Mouse (Mus musculus) CH12.LX (cell line): ENCODE results near the gene Casp7. TPM values are rescaled to one million over a fixed set of nuclear protein-coding genes. Genes with fewer than 3 reads are reported as not detected.

Experiments
- DNase-seq: peaks from one replicate; pipeline ENCODE4 v3.0.0-alpha.2; 2013; ENCODE audit errors: extremely low read depth
- H3K27ac ChIP-seq: 2 replicates; pipeline ENCODE4 v1.5.1; 2012; ENCODE audit warnings: low read depth, mild to moderate bottlenecking, control low read depth, moderate library complexity; ENCODE audit not compliant: insufficient read depth
- H3K27me3 ChIP-seq: replicated peaks from 2 replicates; pipeline ENCODE3; 2012; ENCODE audit warnings: inconsistent platforms
- H3K36me3 ChIP-seq, 2 experiments: replicated peaks in 1 of 2; 2 replicates each; pipeline versions ENCODE3 to v1.6.1; 2012; ENCODE audit warnings: inconsistent platforms in 1 of 2, low read length in 1 of 2, mild to moderate bottlenecking in 1 of 2, mixed read lengths in 1 of 2, moderate library complexity in 1 of 2; ENCODE audit not compliant: control insufficient read depth in 1 of 2, insufficient read depth in 1 of 2
- H3K4me1 ChIP-seq, 2 experiments: 2 replicates each; pipeline ENCODE4 v1.6.1; 2012; ENCODE audit warnings: inconsistent platforms in 1 of 2, moderate library complexity in 1 of 2; ENCODE audit not compliant: insufficient read depth in 2 of 2, control insufficient read depth in 1 of 2
- H3K4me2 ChIP-seq: 2 replicates; pipeline ENCODE4 v1.6.1; 2012; ENCODE audit warnings: low read depth, mild to moderate bottlenecking, control low read depth; ENCODE audit not compliant: poor library complexity, insufficient read depth, severe bottlenecking
- H3K4me3 ChIP-seq, 3 experiments: fragments of 150-350 bp in 1 of 3; sonication (generic) in 1 of 3; replicated peaks in 1 of 3; 2 replicates each; pipeline versions ENCODE3 to v1.5.1; 2011 to 2012; ENCODE audit warnings: low read depth in 2 of 3, low read length in 2 of 3, mild to moderate bottlenecking in 2 of 3, moderate library complexity in 2 of 3, control low read depth in 1 of 3, improper control_type of control experiment in 1 of 3, inconsistent platforms in 1 of 3, mixed read lengths in 1 of 3; ENCODE audit not compliant: poor library complexity in 1 of 3
- H3K79me2 ChIP-seq: replicated peaks from 2 replicates; pipeline ENCODE4 v1.6.1; 2012; ENCODE audit warnings: mild to moderate bottlenecking, moderate library complexity; ENCODE audit not compliant: control insufficient read depth, poor library complexity, insufficient read depth, severe bottlenecking; ENCODE audit errors: extremely low read depth
- H3K9ac ChIP-seq: 2 replicates; pipeline ENCODE4 v1.6.1; 2012; ENCODE audit warnings: low read depth, mild to moderate bottlenecking, control low read depth, moderate library complexity; ENCODE audit not compliant: insufficient read depth
- H3K9me3 ChIP-seq: replicated peaks from 2 replicates; pipeline ENCODE3; 2012; ENCODE audit warnings: low read length, inconsistent platforms, mixed read lengths
- CHD1 ChIP-seq: IDR thresholded peaks from 2 replicates; pipeline ENCODE4 v1.6.1; 2012; ENCODE audit warnings: low read depth, low read length, improper control_type of control experiment, inconsistent platforms
- CTCF ChIP-seq, 2 experiments: IDR thresholded peaks in 1 of 2; conservative IDR thresholded peaks in 1 of 2; 2 replicates each; pipeline ENCODE4 v1.5.1; 2011 to 2012; ENCODE audit warnings: low read depth in 2 of 2, low read length in 2 of 2, improper control_type of control experiment in 1 of 2, inconsistent platforms in 1 of 2, mild to moderate bottlenecking in 1 of 2, moderate library complexity in 1 of 2
- ELF1 ChIP-seq: IDR thresholded peaks from 2 replicates; pipeline ENCODE4 v1.6.1; 2014; ENCODE audit warnings: low read depth, mild to moderate bottlenecking, inconsistent platforms, low read length, improper control_type of control experiment
- EP300 ChIP-seq: IDR thresholded peaks from 2 replicates; pipeline ENCODE4 v1.6.1; 2011; ENCODE audit warnings: low read length, improper control_type of control experiment
- ETS1 ChIP-seq: conservative IDR thresholded peaks from 2 replicates; pipeline ENCODE4 v1.6.1; 2012; ENCODE audit warnings: low read depth, mild to moderate bottlenecking, inconsistent platforms, low read length, improper control_type of control experiment, moderate library complexity
- GABPA ChIP-seq: IDR thresholded peaks from 2 replicates; pipeline ENCODE4 v1.6.1; 2012; ENCODE audit warnings: low read depth, low read length, improper control_type of control experiment, inconsistent platforms; ENCODE audit not compliant: insufficient replicate concordance
- JUN ChIP-seq: IDR thresholded peaks from 2 replicates; pipeline ENCODE4 v1.6.1; 2011; ENCODE audit warnings: low read depth, mild to moderate bottlenecking, low read length, improper control_type of control experiment, moderate library complexity; ENCODE audit not compliant: insufficient read depth
- MAFK ChIP-seq: IDR thresholded peaks from 2 replicates; pipeline ENCODE4 v1.6.1; 2011; ENCODE audit warnings: low read length, improper control_type of control experiment; ENCODE audit not compliant: insufficient replicate concordance
- MAX ChIP-seq: IDR thresholded peaks from 2 replicates; pipeline ENCODE4 v1.6.1; 2011; ENCODE audit warnings: low read length, improper control_type of control experiment
- MEF2A ChIP-seq: IDR thresholded peaks from 2 replicates; pipeline ENCODE4 v1.6.1; 2014; ENCODE audit warnings: low read depth, mild to moderate bottlenecking, inconsistent platforms, low read length, improper control_type of control experiment, borderline replicate concordance
- MYC ChIP-seq: IDR thresholded peaks from 2 replicates; pipeline ENCODE4 v1.6.1; 2011; ENCODE audit warnings: low read depth, mild to moderate bottlenecking, improper control_type of control experiment, low read length
- NRF1 ChIP-seq: IDR thresholded peaks from 2 replicates; pipeline ENCODE4 v1.6.1; 2014; ENCODE audit warnings: low read depth, mild to moderate bottlenecking, inconsistent platforms, low read length, improper control_type of control experiment, moderate library complexity
- POLR2A ChIP-seq: IDR thresholded peaks from 2 replicates; pipeline ENCODE4 v1.6.1; 2011; ENCODE audit warnings: low read depth, mild to moderate bottlenecking, improper control_type of control experiment, low read length
- RAD21 ChIP-seq: IDR thresholded peaks from 2 replicates; pipeline ENCODE4 v1.6.1; 2011; ENCODE audit warnings: low read depth, mild to moderate bottlenecking, low read length, improper control_type of control experiment, moderate library complexity
- SIN3A ChIP-seq: IDR thresholded peaks from 2 replicates; pipeline ENCODE4 v1.6.1; 2012; ENCODE audit warnings: low read length, improper control_type of control experiment, inconsistent platforms
- SMC3 ChIP-seq: IDR thresholded peaks from 2 replicates; pipeline ENCODE4 v1.6.1; 2011; ENCODE audit warnings: low read depth, low read length, improper control_type of control experiment
- TBP ChIP-seq: conservative IDR thresholded peaks from 2 replicates; pipeline ENCODE4 v1.6.1; 2011; ENCODE audit warnings: low read depth, low read length, improper control_type of control experiment
- TCF12 ChIP-seq: IDR thresholded peaks from 2 replicates; pipeline ENCODE4 v1.6.1; 2014; ENCODE audit warnings: low read depth, mild to moderate bottlenecking, inconsistent platforms, low read length, improper control_type of control experiment
- UBTF ChIP-seq: IDR thresholded peaks from 2 replicates; pipeline ENCODE4 v1.6.1; 2012; ENCODE audit warnings: low read depth, mild to moderate bottlenecking, inconsistent platforms, low read length, improper control_type of control experiment, moderate library complexity
- USF1 ChIP-seq: IDR thresholded peaks from 2 replicates; pipeline ENCODE4 v1.6.1; 2014; ENCODE audit warnings: low read depth, mild to moderate bottlenecking, inconsistent platforms, low read length, improper control_type of control experiment
- ZC3H11A ChIP-seq: IDR thresholded peaks from 2 replicates; pipeline ENCODE4 v1.6.1; 2012; ENCODE audit warnings: low read depth, mild to moderate bottlenecking, inconsistent platforms, low read length, improper control_type of control experiment
- ZKSCAN1 ChIP-seq: IDR thresholded peaks from 2 replicates; pipeline ENCODE4 v1.6.1; 2012; ENCODE audit warnings: low read depth, inconsistent platforms, low read length, improper control_type of control experiment, borderline replicate concordance
- ZMIZ1 ChIP-seq: IDR thresholded peaks from 2 replicates; pipeline ENCODE4 v1.6.1; 2012; ENCODE audit warnings: low read depth, mild to moderate bottlenecking, inconsistent platforms, low read length, improper control_type of control experiment
- dilution Hi-C: fragments of 300-500 bp; cut with MboI; formaldehyde crosslinking; loops from 2 replicates; pipeline ENCODE4 v1.14.3; 2020; ENCODE audit warnings: low sequenced_read_pairs; ENCODE audit not compliant: extremely low pct_unique_long_range_greater_than_20kb, extremely low pct_ligation_motif_present
- in situ Hi-C: fragments of 300-500 bp; cut with MboI; formaldehyde crosslinking; loops from 3 replicates; pipeline ENCODE4 v1.14.3; 2019; ENCODE audit warnings: low sequenced_read_pairs, low pct_ligation_motif_present, low pct_unique_long_range_greater_than_20kb, mixed read lengths
- polyA plus RNA-seq: library from polyadenylated mRNA; unstranded; fragments of >175 nt; gene quantifications from 2 replicates; pipeline ENCODE4 v1.2.1, GENCODE M21; 2012; ENCODE audit warnings: low read depth; ENCODE audit not compliant: insufficient read length
- total RNA-seq, 2 experiments: library from RNA; depleted of rRNA; stranded (reverse); fragments of 300-350 nt in 1 of 2; fragments of >200 nt in 1 of 2; gene quantifications; 2 replicates each; pipeline ENCODE4 v1.2.3; 2012 to 2014

Casp7 gene
- total and polyA plus RNA-seq, 3 experiments, result 6.3 to 11.8 (median 6.8) TPM

GRCm38 (mm10) chr19:56424606-56425395, 27.9 kb downstream of the Casp7 start:
- TF ChIP-seq POLR2A, result no peak
- no peak for TF ChIP-seq GABPA
- TF ChIP-seq TCF12, result no peak
- TF ChIP-seq USF1, result no peak
- no peak for TF ChIP-seq SMC3
- no peak for TF ChIP-seq SIN3A
- no peak for TF ChIP-seq MYC
- peaks cover 0 to 6% of the 10 kb centered on the region in 2 experiments for H3K36me3 ChIP-seq
- in situ Hi-C loops, result loop anchor here (5.0 to 10.0 kb wide), 2 partner anchors 352 to 480 kb away; no protein-coding TSS in a partner anchor
- no peak for DNase-seq
- no peak overlapping the region for H3K9ac ChIP-seq
- H3K27me3 ChIP-seq, result no peaks in the 10 kb centered on the region
- H3K79me2 ChIP-seq, result no peaks in the 10 kb centered on the region
- no peak overlapping the region for H3K27ac ChIP-seq
- no peaks in the 10 kb centered on the region for H3K9me3 ChIP-seq
- H3K4me1 ChIP-seq, result peaks cover 0 to 3% of the 10 kb centered on the region in 2 experiments; a peak in 2 of 4 replicates
- dilution Hi-C loops, result no loop called here
- H3K4me2 ChIP-seq, result no peak overlapping the region
- no peak overlapping the region for H3K4me3 ChIP-seq

- Histone ChIP-seq H3K79me2 (no peaks in the 10 kb centered on the region), H3K27me3 (no peaks in the 10 kb centered on the region), H3K4me3 (no peak overlapping the region), H3K4me2 (no peak overlapping the region), H3K4me1 (peaks cover 0 to 3% of the 10 kb centered on the region in 2 experiments; a peak in 2 of 4 replicates), H3K27ac (no peak overlapping the region), H3K9me3 (no peaks in the 10 kb centered on the region), H3K9ac (no peak overlapping the region), H3K36me3 (peaks cover 0 to 6% of the 10 kb centered on the region in 2 experiments)
- no peak for TF ChIP-seq JUN
- no peak for TF ChIP-seq RAD21
- no peak for TF ChIP-seq MAX
- no peak for TF ChIP-seq ZKSCAN1
- TF ChIP-seq ETS1, result no peak
- dilution Hi-C loops (no loop called here), in situ Hi-C loops (loop anchor here (5.0 to 10.0 kb wide), 2 partner anchors 352 to 479 kb away; no protein-coding TSS in a partner anchor)
- no peak for DNase-seq
Measured at GRCm38 (mm10) chr19:56425492-56425891, 28.6 kb downstream of the Casp7 start.

- H3K36me3 ChIP-seq, result peaks cover 0 to 13% of the 10 kb centered on the region in 2 experiments
- no peaks in the 10 kb centered on the region for H3K27me3 ChIP-seq
- H3K27ac ChIP-seq, result no peak overlapping the region
- no peak overlapping the region for H3K9ac ChIP-seq
- dilution Hi-C loops (no loop called here), in situ Hi-C loops (no loop called here)
- no peaks in the 10 kb centered on the region for H3K79me2 ChIP-seq
- no peak overlapping the region for H3K4me2 ChIP-seq
- H3K9me3 ChIP-seq, result no peaks in the 10 kb centered on the region
- TF ChIP-seq CHD1 (no peak), EP300 (no peak), MAFK (no peak), MEF2A (no peak), TBP (no peak), SIN3A (no peak), ZMIZ1 (no peak), ZC3H11A (no peak), UBTF (no peak), SMC3 (0 out of 2 replicates have a peak, but pooled peaks have one; percentile 16), ELF1 (no peak), CTCF (conservative IDR thresholded peaks at IDR 0.05 in 1 of 2, IDR thresholded peaks at IDR 0.05 in 1 of 2; ENCODE audit: low read depth in 2 of 2, low read length in 2 of 2) (peak in 1 of 2 experiments; percentile 37; a peak in 2 of 4 replicates), RAD21 (peak; percentile 35), NRF1 (no peak), MAX (no peak)
- DNase-seq, result no peak
- H3K4me3 ChIP-seq, result no peak overlapping the region
- no peaks in the 10 kb centered on the region for H3K4me1 ChIP-seq
Measured at GRCm38 (mm10) chr19:56430369-56430768, 33.4 kb downstream of the Casp7 start.
